Mouse (Mus musculus): ENCODE measurements around the gene Pla2r1.

DNA sequence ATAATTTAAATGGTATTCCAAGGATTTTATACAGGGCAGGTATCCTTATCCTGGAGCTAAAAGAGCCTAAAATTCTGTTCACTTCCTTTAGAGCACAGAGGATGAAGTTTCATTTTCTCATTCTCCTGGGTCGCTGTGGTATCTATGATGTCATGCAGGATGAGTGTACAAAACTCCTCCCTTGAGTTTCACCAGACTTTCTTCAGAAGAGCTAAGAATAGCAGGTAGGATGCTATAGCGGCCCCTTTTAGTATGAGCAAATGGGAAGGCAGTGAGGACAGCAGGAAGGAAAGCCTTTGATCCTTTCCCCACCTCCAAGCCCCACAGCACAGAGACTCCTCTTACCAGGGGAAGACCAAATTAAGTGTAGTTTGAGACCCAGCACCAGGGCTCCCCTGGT, 48.4 kb downstream of the Pla2r1 start:
- TF ChIP-seq CTCF (conservative IDR thresholded peaks at IDR 0.05; ENCODE audit: low read length) = no peak
- TF ChIP-seq NANOG (IDR thresholded peaks at IDR 0.05; ENCODE audit: borderline replicate concordance, low read length) = no peak
